Mouse (Mus musculus) liver, embryonic 16.5 days (tissue): ENCODE measurements around the gene Pten. TPM values are rescaled to one million over a fixed set of nuclear protein-coding genes. Genes with fewer than 3 reads are reported as not detected.

Experiments used
- ATAC-seq: fragments of 200-750 bp; cut with Nextera tagmentation; 2 replicates; pipeline ENCODE4 v1.8.0; 2017; ENCODE audit warnings: low read depth, mild to moderate bottlenecking, moderate number of reproducible peaks, moderate library complexity
- H3K27ac ChIP-seq: fragments of 300-500 bp; sonication (generic); 2 replicates; pipeline ENCODE4 v1.5.1; 2014; ENCODE audit warnings: mild to moderate bottlenecking, low read length
- H3K27me3 ChIP-seq: fragments of 300-500 bp; sonication (generic); 2 replicates; pipeline ENCODE4 v1.6.1; 2014; ENCODE audit warnings: low read depth, low read length, mixed read lengths; ENCODE audit not compliant: control insufficient read depth, insufficient read depth
- H3K36me3 ChIP-seq: fragments of 300-500 bp; sonication (generic); 2 replicates; pipeline ENCODE4 v1.6.1; 2014; ENCODE audit warnings: mild to moderate bottlenecking; ENCODE audit not compliant: control insufficient read depth, insufficient read depth
- H3K4me1 ChIP-seq: fragments of 300-500 bp; sonication (generic); 2 replicates; pipeline ENCODE4 v1.6.1; 2014; ENCODE audit warnings: low read depth, low read length, mixed read lengths; ENCODE audit not compliant: control insufficient read depth
- H3K4me2 ChIP-seq: fragments of 300-500 bp; sonication (generic); 2 replicates; pipeline ENCODE4 v1.6.1; 2014; ENCODE audit warnings: low read depth, low read length, mixed read lengths
- H3K4me3 ChIP-seq: fragments of 300-500 bp; sonication (generic); 2 replicates; pipeline ENCODE4 v1.5.1; 2014; ENCODE audit warnings: low read depth, mild to moderate bottlenecking, low read length
- H3K9ac ChIP-seq: fragments of 300-500 bp; sonication (generic); 2 replicates; pipeline ENCODE4 v1.6.1; 2014; ENCODE audit warnings: low read depth, low read length
- H3K9me3 ChIP-seq: fragments of 300-500 bp; sonication (generic); replicated peaks from 2 replicates; pipeline ENCODE4 v1.6.1; 2016; ENCODE audit warnings: low read length; ENCODE audit not compliant: control insufficient read depth
- WGBS: fragments of 180-500 bp; shearing (Covaris S2); extraction: QIAGEN DNeasy Blood & Tissue Kit; methylation state at CpG from one replicate; pipeline ENCODE4 v1.1.7; 2014; ENCODE audit not compliant: insufficient replicate concordance; 5-methylcytosine and 5-hydroxymethylcytosine counted together
- polyA plus RNA-seq: library from polyadenylated mRNA; unstranded; fragments of >200 nt; fragmentation: Nextera tagmentation; extraction: Ambion mirVana; gene quantifications from 2 replicates; pipeline ENCODE4 v1.2.1, GENCODE M21; 2015

Pten gene
- polyA plus RNA-seq, 1 experiment from 2014 or later = 2.2 TPM

GRCm38 (mm10) chr19:32752357-32752756, 4.9 kb upstream of the Pten start:
- Histone ChIP-seq H3K9me3 (no peaks in the 10 kb centered on the region), H3K27ac (no peak overlapping the region), H3K36me3 (no peaks in the 10 kb centered on the region), H3K9ac (no peak overlapping the region), H3K4me1 (peaks cover 13% of the 10 kb centered on the region), H3K4me2 (no peak overlapping the region), H3K27me3 (peaks cover 3% of the 10 kb centered on the region; the same call in 1 of the 2 replicates), H3K4me3 (no peak overlapping the region)
- 71% methylated on average over 6 of the region's 6 CpGs for WGBS
- no peak for ATAC-seq

GRCm38 (mm10) chr19:32753386-32753785, 3.9 kb upstream of the Pten start:
- Histone ChIP-seq H3K4me2 (no peak overlapping the region), H3K27ac (no peak overlapping the region), H3K9me3 (no peaks in the 10 kb centered on the region), H3K27me3 (peaks cover 3% of the 10 kb centered on the region; the same call in 1 of the 2 replicates), H3K36me3 (no peaks in the 10 kb centered on the region), H3K4me1 (peaks cover 13% of the 10 kb centered on the region), H3K4me3 (no peak overlapping the region), H3K9ac (no peak overlapping the region)
- no peak for ATAC-seq
- 75% methylated on average over 3 of the region's 3 CpGs for WGBS

- 37% methylated on average over 15 of the region's 15 CpGs for WGBS
- H3K9me3 ChIP-seq = no peaks in the 10 kb centered on the region
- peak overlapping the region; percentile 100; the same call in 1 of the 2 replicates for H3K4me2 ChIP-seq
Observed at GRCm38 (mm10) chr19:32754188-32755000, 2.9 kb upstream of the Pten start.

DNA sequence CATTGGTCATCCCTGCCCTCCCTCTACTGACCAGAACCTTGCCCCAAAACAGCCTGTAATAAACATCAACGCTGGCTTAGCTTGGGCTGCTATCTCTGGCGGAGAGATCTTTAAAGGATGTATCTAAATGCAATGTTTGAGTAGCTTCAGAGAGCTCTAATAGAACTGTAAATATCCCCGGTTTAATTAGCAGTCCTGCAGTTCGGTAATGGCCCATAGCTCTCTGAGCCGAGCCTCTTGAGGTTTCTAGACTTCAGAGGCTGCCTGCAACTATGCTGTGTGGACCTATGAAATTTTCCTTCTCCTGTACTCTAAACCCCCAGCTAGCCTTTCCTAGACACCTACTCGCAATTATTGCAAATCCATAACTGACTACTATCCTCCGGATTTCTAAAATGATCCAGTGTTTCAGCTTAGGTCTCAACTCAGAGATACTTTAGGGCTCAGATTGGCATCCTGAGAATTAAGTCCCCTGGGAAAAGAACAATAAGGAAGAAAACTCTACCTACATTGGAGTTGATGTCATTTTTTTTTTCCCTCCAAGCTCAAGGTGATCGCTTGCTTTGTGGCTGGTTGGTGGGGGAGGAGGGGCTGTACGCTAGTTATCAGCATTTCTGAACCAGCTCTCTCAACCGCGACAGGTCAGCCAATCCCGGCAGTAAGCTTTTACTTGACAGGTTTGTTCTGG, 2.0 kb upstream of the Pten start:
- peaks cover 19% of the 10 kb centered on the region for H3K4me1 ChIP-seq
- peak overlapping the region; percentile 66 for H3K9ac ChIP-seq
- peak overlapping the region; percentile 98 for H3K4me3 ChIP-seq
- H3K27me3 ChIP-seq = peaks cover 3% of the 10 kb centered on the region; the same call in 1 of the 2 replicates
- WGBS = 10% methylated on average over 12 of the region's 12 CpGs
- ATAC-seq = no peak
- peak overlapping the region; percentile 100 for H3K4me2 ChIP-seq
- peak overlapping the region; percentile 92 for H3K27ac ChIP-seq
- H3K9me3 ChIP-seq = no peaks in the 10 kb centered on the region
- H3K36me3 ChIP-seq = no peaks in the 10 kb centered on the region

More at GRCm38 (mm10) chr19:32754188-32755000, 2.9 kb upstream of the Pten start:
- Histone ChIP-seq H3K9ac (no peak overlapping the region), H3K27ac (no peak overlapping the region), H3K36me3 (no peaks in the 10 kb centered on the region), H3K4me1 (peaks cover 16% of the 10 kb centered on the region), H3K4me3 (no peak overlapping the region), H3K27me3 (peaks cover 3% of the 10 kb centered on the region; the same call in 1 of the 2 replicates)
- ATAC-seq = no peak

- H3K9ac ChIP-seq = peak overlapping the region; percentile 66
- peak overlapping the region; percentile 100 for H3K4me2 ChIP-seq
- peaks cover 3% of the 10 kb centered on the region; the same call in 1 of the 2 replicates for H3K27me3 ChIP-seq
- H3K9me3 ChIP-seq = no peaks in the 10 kb centered on the region
- no peaks in the 10 kb centered on the region for H3K36me3 ChIP-seq
- peak overlapping the region; percentile 98 for H3K4me3 ChIP-seq
- peak overlapping the region; percentile 92 for H3K27ac ChIP-seq
- peaks cover 19% of the 10 kb centered on the region for H3K4me1 ChIP-seq
- WGBS = under 1% methylated on average over 51 of the region's 53 CpGs
- peak; percentile 64 for ATAC-seq
Observed at GRCm38 (mm10) chr19:32755792-32756635, 1.3 kb upstream of the Pten start.

DNA sequence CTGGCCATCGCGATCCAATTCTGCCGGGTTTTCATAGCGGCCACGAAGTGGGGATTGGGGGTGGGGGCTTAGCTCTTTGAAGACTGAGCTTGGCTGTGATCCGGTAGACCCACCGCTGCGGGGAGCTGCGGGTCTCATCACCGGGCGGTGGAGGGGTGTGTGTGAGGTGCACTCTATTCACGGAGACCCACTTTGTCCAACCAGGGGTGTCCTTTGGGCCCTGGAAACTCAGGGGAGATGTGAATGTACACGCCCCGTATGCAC, 729 bp upstream of the Pten start:
- Histone ChIP-seq H3K27ac (peak overlapping the region; percentile 77), H3K4me1 (peaks cover 19% of the 10 kb centered on the region), H3K27me3 (peaks cover 3% of the 10 kb centered on the region; the same call in 1 of the 2 replicates), H3K9ac (peak overlapping the region; percentile 66), H3K9me3 (no peaks in the 10 kb centered on the region), H3K4me3 (peak overlapping the region; percentile 98), H3K36me3 (no peaks in the 10 kb centered on the region), H3K4me2 (peak overlapping the region; percentile 100)
- no peak for ATAC-seq
- 0% methylated on average over 14 of the region's 14 CpGs for WGBS

GRCm38 (mm10) chr19:32757831-32758792, 815 bp downstream of the Pten start:
- Histone ChIP-seq H3K9me3 (no peaks in the 10 kb centered on the region), H3K4me1 (peaks cover 19% of the 10 kb centered on the region), H3K4me2 (peak overlapping the region; percentile 100), H3K27ac (peak overlapping the region; percentile 95), H3K36me3 (no peaks in the 10 kb centered on the region), H3K4me3 (peak overlapping the region; percentile 98), H3K27me3 (peaks cover 3% of the 10 kb centered on the region; the same call in 1 of the 2 replicates), H3K9ac (peak overlapping the region; percentile 97)
- no peak; the same call in 1 of the 2 replicates for ATAC-seq
- WGBS = under 1% methylated on average over 66 of the region's 69 CpGs

GRCm38 (mm10) chr19:32758793-32759161, 1.5 kb downstream of the Pten start:
- H3K27me3 ChIP-seq = peaks cover 3% of the 10 kb centered on the region; the same call in 1 of the 2 replicates
- 1% methylated on average over 11 of the region's 11 CpGs for WGBS
- no peaks in the 10 kb centered on the region for H3K9me3 ChIP-seq
- H3K27ac ChIP-seq = no peak overlapping the region
- H3K9ac ChIP-seq = peak overlapping the region; percentile 97; the same call in 1 of the 2 replicates
- peaks cover 19% of the 10 kb centered on the region for H3K4me1 ChIP-seq
- peak overlapping the region; percentile 100 for H3K4me2 ChIP-seq
- H3K4me3 ChIP-seq = peak overlapping the region; percentile 98
- no peak for ATAC-seq
- H3K36me3 ChIP-seq = no peaks in the 10 kb centered on the region
